Mouse (Mus musculus): ENCODE results near the gene Gm17677. TPM values are rescaled to one million over a fixed set of nuclear protein-coding genes. Genes with fewer than 3 reads are reported as not detected.

The Gm17677 gene
- polyA plus RNA-seq (2021; fragmentation: Nextera tagmentation), result not detected in 2 replicates
- long read RNA-seq, experiment 1, result 0 reads
- long read RNA-seq, experiment 2, result 0 reads

GRCm38 (mm10) chr9:35740749-35741148, at the start of gene Gm17677:
Gene Gm17677 (plus strand): TSS chr9:35741049.

GRCm38 (mm10) chr9:35778009-35778408, 37.2 kb downstream of the Gm17677 start, which contains the start of gene Gm17727:
Gene Gm17727 (minus strand): TSS chr9:35778109.

DNA sequence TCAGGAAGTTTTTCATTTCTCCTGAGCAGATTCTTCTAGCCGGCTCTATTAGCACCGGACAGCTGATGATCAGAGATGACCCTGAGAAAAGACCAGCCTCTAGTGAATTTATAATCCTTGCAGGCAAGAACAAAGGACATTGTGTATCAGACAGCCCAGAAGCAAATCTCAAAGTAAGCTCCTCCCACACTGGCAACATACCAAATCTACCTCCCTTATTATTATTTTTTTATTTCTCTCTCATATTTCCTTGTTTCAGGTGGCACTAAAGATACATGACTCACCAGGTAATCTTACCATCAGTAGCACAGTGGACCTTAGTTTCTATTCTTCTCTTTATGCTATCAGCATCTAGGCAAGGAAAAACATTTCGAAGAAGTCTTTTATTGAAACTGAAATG, 49.2 kb downstream of the Gm17677 start, which contains the start of the genes Gm27235 and D730048I06Rik:
Gm27235 (minus strand) TSS at position 101 of the 400 bp plus-strand sequence.
D730048I06Rik (minus strand) TSS at position 112 of the 400 bp plus-strand sequence.

Other genes with a start within 250 kb of the Gm17677 start
- not detected in 2 replicates for gene Gm1113, start 222.8 kb upstream of the Gm17677 start, polyA plus RNA-seq (2021; fragmentation: Nextera tagmentation)
- 17.3 and 19.1 TPM in 2 replicates for gene Ddx25, start 182.5 kb upstream of the Gm17677 start, polyA plus RNA-seq (2021; fragmentation: Nextera tagmentation)
- 5.2 and 6.0 TPM in 2 replicates for gene Pus3, start 182.5 kb upstream of the Gm17677 start, polyA plus RNA-seq (2021; fragmentation: Nextera tagmentation)
- gene Pate2, start 170.8 kb upstream of the Gm17677 start, polyA plus RNA-seq (2021; fragmentation: Nextera tagmentation), result 0.21 TPM in 1 of 2 replicates, not detected in the other
- 3.8 and 4.2 TPM in 2 replicates for gene Hyls1, start 170.7 kb upstream of the Gm17677 start, polyA plus RNA-seq (2021; fragmentation: Nextera tagmentation)
- gene Pate4, start 129.1 kb upstream of the Gm17677 start, polyA plus RNA-seq (2021; fragmentation: Nextera tagmentation), result not detected in 2 replicates
- gene Pate3, start 92.8 kb upstream of the Gm17677 start, polyA plus RNA-seq (2021; fragmentation: Nextera tagmentation), result not detected in 2 replicates
- not detected in 2 replicates for gene Pate1, start 53.7 kb upstream of the Gm17677 start, polyA plus RNA-seq (2021; fragmentation: Nextera tagmentation)
- gene Gm17727, start 37.1 kb downstream of the Gm17677 start, polyA plus RNA-seq (2021; fragmentation: Nextera tagmentation), result not detected in 2 replicates
- gene Gm27235, start 49.1 kb downstream of the Gm17677 start, polyA plus RNA-seq (2021; fragmentation: Nextera tagmentation), result not detected in 2 replicates
- not detected in 2 replicates for gene D730048I06Rik, start 49.1 kb downstream of the Gm17677 start, polyA plus RNA-seq (2021; fragmentation: Nextera tagmentation)
- gene 9230110F15Rik, start 103.1 kb downstream of the Gm17677 start, polyA plus RNA-seq (2021; fragmentation: Nextera tagmentation), result not detected in 2 replicates
- gene 9230113P08Rik, start 167.4 kb downstream of the Gm17677 start, polyA plus RNA-seq (2021; fragmentation: Nextera tagmentation), result not detected in 2 replicates